Mouse (Mus musculus): ENCODE results near the gene Gm13275. TPM values are rescaled to one million over a fixed set of nuclear protein-coding genes. Genes with fewer than 3 reads are reported as not detected.
A peak's percentile ranks its signal among the peaks of the same experiment; 100 is the strongest.
"Not testable (repeated sequence)": the region's sequence is repeated elsewhere in the genome, so short reads cannot be mapped to it uniquely, and the experiment has no call there.

Gene Gm13275
- total RNA-seq (2022), result not detected

- DNase-seq (ENCODE audit: low spot score in 2 of 2), result peak; percentile 62 to 66
Observed at GRCm38 (mm10) chr4:88793936-88794675, at the start of gene Gm13275. Gene Gm13275 (plus strand): TSS chr4:88794487.

GRCm38 (mm10) chr4:88749926-88750325 is 44.4 kb upstream of the Gm13275 start:
- DNase-seq (ENCODE audit: low spot score in 2 of 2), result no peak

GRCm38 (mm10) chr4:88754818-88755340 is 39.4 kb upstream of the Gm13275 start, which contains the start of gene Gm13271:
Gene Gm13271 (plus strand): TSS chr4:88754868.
- peak; percentile 72 to 82 for DNase-seq (ENCODE audit: low spot score in 2 of 2)

GRCm38 (mm10) chr4:88756581-88757513 is 37.4 kb upstream of the Gm13275 start:
- DNase-seq (ENCODE audit: low spot score in 2 of 2), result not testable (repeated sequence)

- DNase-seq (ENCODE audit: low spot score in 2 of 2), result peak; percentile 92 to 94
Observed at GRCm38 (mm10) chr4:88757628-88758031, 36.7 kb upstream of the Gm13275 start.

- peak in 1 of 2 experiments; percentile 17 for DNase-seq (ENCODE audit: low spot score in 2 of 2)
Observed at GRCm38 (mm10) chr4:88758751-88759150, 35.5 kb upstream of the Gm13275 start.

GRCm38 (mm10) chr4:88759610-88760268 is 34.5 kb upstream of the Gm13275 start, which contains the start of gene Gm13283:
Gene Gm13283 (plus strand): TSS chr4:88760119.
- peak in 1 of 2 experiments; percentile 47 for DNase-seq (ENCODE audit: low spot score in 2 of 2)

GRCm38 (mm10) chr4:88760431-88760830 is 33.9 kb upstream of the Gm13275 start:
- peak; percentile 41 to 50 for DNase-seq (ENCODE audit: low spot score in 2 of 2)

- peak; percentile 70 to 78 for DNase-seq (ENCODE audit: low spot score in 2 of 2)
Observed at GRCm38 (mm10) chr4:88761776-88762175, 32.5 kb upstream of the Gm13275 start.

GRCm38 (mm10) chr4:88762341-88762740 is 31.9 kb upstream of the Gm13275 start:
- DNase-seq (ENCODE audit: low spot score in 2 of 2), result not testable (repeated sequence)

GRCm38 (mm10) chr4:88763384-88764018 is 30.8 kb upstream of the Gm13275 start:
- DNase-seq (ENCODE audit: low spot score in 2 of 2), result peak in 1 of 2 experiments; percentile 14

- not testable (repeated sequence) for DNase-seq (ENCODE audit: low spot score in 2 of 2)
Observed at GRCm38 (mm10) chr4:88773534-88773933, 20.8 kb upstream of the Gm13275 start, which contains the start of gene Gm13290. Gene Gm13290 (plus strand): TSS chr4:88773834.

- not testable (repeated sequence) for DNase-seq (ENCODE audit: low spot score in 2 of 2)
Observed at GRCm38 (mm10) chr4:88776622-88777021, 17.7 kb upstream of the Gm13275 start, which contains the start of gene Gm13289. Gene Gm13289 (plus strand): TSS chr4:88776922.

- DNase-seq (ENCODE audit: low spot score in 2 of 2), result not testable (repeated sequence)
Observed at GRCm38 (mm10) chr4:88779550-88779949, 14.7 kb upstream of the Gm13275 start, which contains the start of gene Gm13272. Gene Gm13272 (plus strand): TSS chr4:88779850.

GRCm38 (mm10) chr4:88780320-88780719 is 14.0 kb upstream of the Gm13275 start:
- not testable (repeated sequence) for DNase-seq (ENCODE audit: low spot score in 2 of 2)

- not testable (repeated sequence) for DNase-seq (ENCODE audit: low spot score in 2 of 2)
Observed at GRCm38 (mm10) chr4:88781831-88782230, 12.5 kb upstream of the Gm13275 start, which contains the start of gene Ifnz. Gene Ifnz (plus strand): TSS chr4:88782131.

GRCm38 (mm10) chr4:88782335-88782734 is 12.0 kb upstream of the Gm13275 start:
- DNase-seq (ENCODE audit: low spot score in 2 of 2), result not testable (repeated sequence)

- DNase-seq (ENCODE audit: low spot score in 2 of 2), result not testable (repeated sequence)
Observed at GRCm38 (mm10) chr4:88785409-88785808, 8.9 kb upstream of the Gm13275 start, which contains the start of gene Gm13276. Gene Gm13276 (plus strand): TSS chr4:88785709.

- peak; percentile 25 to 55 for DNase-seq (ENCODE audit: low spot score in 2 of 2)
Observed at GRCm38 (mm10) chr4:88788402-88788801, 5.9 kb upstream of the Gm13275 start, which contains the start of gene Gm13277. Gene Gm13277 (plus strand): TSS chr4:88788632.

- DNase-seq (ENCODE audit: low spot score in 2 of 2), result not testable (repeated sequence)
Observed at GRCm38 (mm10) chr4:88791250-88791649, 3.0 kb upstream of the Gm13275 start, which contains the start of gene Gm13278. Gene Gm13278 (plus strand): TSS chr4:88791550.
